Mouse (Mus musculus): Measurements from ENCODE around the gene Mapkapk5. TPM values are rescaled to one million over a fixed set of nuclear protein-coding genes. Genes with fewer than 3 reads are reported as not detected.
"Not testable (repeated sequence)": the region's sequence is repeated elsewhere in the genome, so short reads cannot be mapped to it uniquely, and the experiment has no call there.

Mapkapk5 gene
- polyA plus RNA-seq, 1 experiment from 2014 or later = 54.5 TPM

GRCm38 (mm10) chr5:121526961-121527360 lies 18.7 kb downstream of the Mapkapk5 start:
- Histone ChIP-seq H3K9me3 (ENCODE audit: control insufficient read depth, low read length) (no peaks in the 10 kb centered on the region), H3K9ac (ENCODE audit: low read length) (no peak overlapping the region), H3K27ac (replicated peaks; ENCODE audit: low read depth, low read length) (no peak overlapping the region), H3K27me3 (ENCODE audit: control insufficient read depth, insufficient read depth, low read length) (no peaks in the 10 kb centered on the region), H3K4me1 (ENCODE audit: control insufficient read depth, insufficient read depth, low read length) (no peaks in the 10 kb centered on the region), H3K36me3 (ENCODE audit: control insufficient read depth, insufficient read depth, low read length) (peaks cover 28% of the 10 kb centered on the region), H3K4me2 (ENCODE audit: low read depth, severe bottlenecking) (no peak overlapping the region), H3K4me3 (ENCODE audit: low read depth, low read length) (no peak overlapping the region)
- DNase-seq (ENCODE audit: low spot score) (no peak), ATAC-seq (ENCODE audit: insufficient number of reproducible peaks, low FRiP score, low TSS enrichment, low read depth) (no peak)
- WGBS = 82% methylated on average over 8 of the region's 8 CpGs

GRCm38 (mm10) chr5:121526526-121526925 lies 19.2 kb downstream of the Mapkapk5 start:
- 86% methylated on average over 7 of the region's 7 CpGs for WGBS
- Histone ChIP-seq H3K9me3 (ENCODE audit: control insufficient read depth, low read length) (no peaks in the 10 kb centered on the region), H3K4me3 (ENCODE audit: low read depth, low read length) (no peak overlapping the region), H3K4me1 (ENCODE audit: control insufficient read depth, insufficient read depth, low read length) (no peaks in the 10 kb centered on the region), H3K4me2 (ENCODE audit: low read depth, severe bottlenecking) (no peak overlapping the region), H3K9ac (ENCODE audit: low read length) (no peak overlapping the region), H3K27ac (replicated peaks; ENCODE audit: low read depth, low read length) (no peak overlapping the region), H3K27me3 (ENCODE audit: control insufficient read depth, insufficient read depth, low read length) (no peaks in the 10 kb centered on the region), H3K36me3 (ENCODE audit: control insufficient read depth, insufficient read depth, low read length) (peaks cover 28% of the 10 kb centered on the region; the same call in 1 of the 2 replicates)
- ATAC-seq (ENCODE audit: insufficient number of reproducible peaks, low FRiP score, low TSS enrichment, low read depth) = no peak
- DNase-seq (ENCODE audit: low spot score) = no peak

- Histone ChIP-seq H3K27me3 (ENCODE audit: control insufficient read depth, insufficient read depth, low read length) (no peaks in the 10 kb centered on the region), H3K4me2 (ENCODE audit: low read depth, severe bottlenecking) (no peak overlapping the region), H3K9ac (ENCODE audit: low read length) (no peak overlapping the region), H3K27ac (replicated peaks; ENCODE audit: low read depth, low read length) (no peak overlapping the region), H3K4me3 (ENCODE audit: low read depth, low read length) (no peak overlapping the region), H3K9me3 (ENCODE audit: control insufficient read depth, low read length) (no peaks in the 10 kb centered on the region), H3K36me3 (ENCODE audit: control insufficient read depth, insufficient read depth, low read length) (peaks cover 25% of the 10 kb centered on the region; the same call in 1 of the 2 replicates), H3K4me1 (ENCODE audit: control insufficient read depth, insufficient read depth, low read length) (no peaks in the 10 kb centered on the region)
- DNase-seq (ENCODE audit: low spot score) = no peak
- no peak for ATAC-seq (ENCODE audit: insufficient number of reproducible peaks, low FRiP score, low TSS enrichment, low read depth)
- WGBS = 85% methylated on average over 14 of the region's 14 CpGs
Observed at GRCm38 (mm10) chr5:121525774-121526450, 19.8 kb downstream of the Mapkapk5 start.

- ATAC-seq (ENCODE audit: insufficient number of reproducible peaks, low FRiP score, low TSS enrichment, low read depth); H3K9ac ChIP-seq (ENCODE audit: low read length); H3K36me3 ChIP-seq (ENCODE audit: control insufficient read depth, insufficient read depth, low read length); H3K4me2 ChIP-seq (ENCODE audit: low read depth, severe bottlenecking); H3K27ac ChIP-seq (replicated peaks; ENCODE audit: low read depth, low read length); H3K9me3 ChIP-seq (ENCODE audit: control insufficient read depth, low read length); DNase-seq (ENCODE audit: low spot score); H3K4me1 ChIP-seq (ENCODE audit: control insufficient read depth, insufficient read depth, low read length); H3K27me3 ChIP-seq (ENCODE audit: control insufficient read depth, insufficient read depth, low read length); H3K4me3 ChIP-seq (ENCODE audit: low read depth, low read length): not testable (repeated sequence)
- 92% methylated on average over 10 of the region's 17 CpGs for WGBS
Observed at GRCm38 (mm10) chr5:121519758-121520157, 25.9 kb downstream of the Mapkapk5 start.

GRCm38 (mm10) chr5:121518983-121519382 lies 26.7 kb downstream of the Mapkapk5 start:
- no peaks in the 10 kb centered on the region; the same call in 1 of the 2 replicates for H3K36me3 ChIP-seq (ENCODE audit: control insufficient read depth, insufficient read depth, low read length)
- H3K4me3 ChIP-seq (ENCODE audit: low read depth, low read length) = no peak overlapping the region
- H3K27ac ChIP-seq (replicated peaks; ENCODE audit: low read depth, low read length) = no peak overlapping the region
- H3K4me1 ChIP-seq (ENCODE audit: control insufficient read depth, insufficient read depth, low read length) = no peaks in the 10 kb centered on the region
- H3K9ac ChIP-seq (ENCODE audit: low read length) = no peak overlapping the region
- H3K9me3 ChIP-seq (ENCODE audit: control insufficient read depth, low read length) = no peaks in the 10 kb centered on the region
- no peaks in the 10 kb centered on the region for H3K27me3 ChIP-seq (ENCODE audit: control insufficient read depth, insufficient read depth, low read length)
- H3K4me2 ChIP-seq (ENCODE audit: low read depth, severe bottlenecking) = no peak overlapping the region
- ATAC-seq (ENCODE audit: insufficient number of reproducible peaks, low FRiP score, low TSS enrichment, low read depth) (no peak), DNase-seq (ENCODE audit: low spot score) (no peak)
- WGBS = 96% methylated on average over 9 of the region's 9 CpGs

- H3K27ac ChIP-seq (replicated peaks; ENCODE audit: low read depth, low read length) = no peak overlapping the region
- H3K4me3 ChIP-seq (ENCODE audit: low read depth, low read length) = no peak overlapping the region
- no peaks in the 10 kb centered on the region for H3K27me3 ChIP-seq (ENCODE audit: control insufficient read depth, insufficient read depth, low read length)
- no peak overlapping the region for H3K9ac ChIP-seq (ENCODE audit: low read length)
- ATAC-seq (ENCODE audit: insufficient number of reproducible peaks, low FRiP score, low TSS enrichment, low read depth) (no peak), DNase-seq (ENCODE audit: low spot score) (no peak)
- H3K4me1 ChIP-seq (ENCODE audit: control insufficient read depth, insufficient read depth, low read length) = no peaks in the 10 kb centered on the region
- 81% methylated on average over 7 of the region's 7 CpGs for WGBS
- H3K36me3 ChIP-seq (ENCODE audit: control insufficient read depth, insufficient read depth, low read length) = no peaks in the 10 kb centered on the region
- no peak overlapping the region for H3K4me2 ChIP-seq (ENCODE audit: low read depth, severe bottlenecking)
- no peaks in the 10 kb centered on the region for H3K9me3 ChIP-seq (ENCODE audit: control insufficient read depth, low read length)
Observed at GRCm38 (mm10) chr5:121510009-121510408, 35.7 kb downstream of the Mapkapk5 start.

GRCm38 (mm10) chr5:121506846-121507245 lies 38.9 kb downstream of the Mapkapk5 start:
- H3K27ac ChIP-seq (replicated peaks; ENCODE audit: low read depth, low read length) = no peak overlapping the region
- no peak overlapping the region for H3K4me3 ChIP-seq (ENCODE audit: low read depth, low read length)
- H3K4me1 ChIP-seq (ENCODE audit: control insufficient read depth, insufficient read depth, low read length) = no peaks in the 10 kb centered on the region
- WGBS = 85% methylated on average over 1 of the region's 1 CpGs
- H3K9ac ChIP-seq (ENCODE audit: low read length) = no peak overlapping the region
- ATAC-seq (ENCODE audit: insufficient number of reproducible peaks, low FRiP score, low TSS enrichment, low read depth) (no peak), DNase-seq (ENCODE audit: low spot score) (no peak)
- H3K4me2 ChIP-seq (ENCODE audit: low read depth, severe bottlenecking) = no peak overlapping the region
- H3K27me3 ChIP-seq (ENCODE audit: control insufficient read depth, insufficient read depth, low read length) = no peaks in the 10 kb centered on the region
- H3K9me3 ChIP-seq (ENCODE audit: control insufficient read depth, low read length) = no peaks in the 10 kb centered on the region
- H3K36me3 ChIP-seq (ENCODE audit: control insufficient read depth, insufficient read depth, low read length) = no peaks in the 10 kb centered on the region

- Histone ChIP-seq H3K36me3 (ENCODE audit: control insufficient read depth, insufficient read depth, low read length) (no peaks in the 10 kb centered on the region), H3K4me2 (ENCODE audit: low read depth, severe bottlenecking) (no peak within 1 kb of the TSS), H3K4me1 (ENCODE audit: control insufficient read depth, insufficient read depth, low read length) (no peaks in the 10 kb centered on the region), H3K27me3 (ENCODE audit: control insufficient read depth, insufficient read depth, low read length) (no peaks in the 10 kb centered on the region), H3K9ac (ENCODE audit: low read length) (no peak within 1 kb of the TSS), H3K27ac (replicated peaks; ENCODE audit: low read depth, low read length) (no peak within 1 kb of the TSS), H3K4me3 (ENCODE audit: low read depth, low read length) (no peak within 1 kb of the TSS), H3K9me3 (ENCODE audit: control insufficient read depth, low read length) (no peaks in the 10 kb centered on the region)
- DNase-seq (ENCODE audit: low spot score) (no peak), ATAC-seq (ENCODE audit: insufficient number of reproducible peaks, low FRiP score, low TSS enrichment, low read depth) (no peak)
- WGBS = 75% methylated on average over 3 of the region's 3 CpGs
Observed at GRCm38 (mm10) chr5:121503231-121503630, 42.5 kb downstream of the Mapkapk5 start, which contains the start of gene Adam1b. TSS of gene Adam1b (minus strand) at chr5:121503435.
